Mouse (Mus musculus): ENCODE results near the gene Fam98a. TPM values are rescaled to one million over a fixed set of nuclear protein-coding genes. Genes with fewer than 3 reads are reported as not detected.

Gene Fam98a
- polyA plus RNA-seq, 1 experiment: 12.4 TPM

- no peak for TF ChIP-seq POLR2A (IDR thresholded peaks at IDR 0.05; ENCODE audit: borderline replicate concordance, extremely low read depth, low read depth, low read length)
- no peak for TF ChIP-seq CTCF (IDR thresholded peaks at IDR 0.05; ENCODE audit: insufficient read depth, low read length)
- 35% methylated on average over 5 of the region's 5 CpGs for WGBS
- H3K4me3 ChIP-seq (replicated peaks; ENCODE audit: extremely low read depth, low read depth, low read length): no peak overlapping the region
- peaks cover 3% of the 10 kb centered on the region; the same call in 1 of the 2 replicates for H3K4me1 ChIP-seq (ENCODE audit: control insufficient read depth, insufficient read depth, low read length)
- no peak for DNase-seq
These were observed 11.9 kb downstream of the Fam98a start for GRCm38 (mm10) chr17:75539841-75540240.

DNA sequence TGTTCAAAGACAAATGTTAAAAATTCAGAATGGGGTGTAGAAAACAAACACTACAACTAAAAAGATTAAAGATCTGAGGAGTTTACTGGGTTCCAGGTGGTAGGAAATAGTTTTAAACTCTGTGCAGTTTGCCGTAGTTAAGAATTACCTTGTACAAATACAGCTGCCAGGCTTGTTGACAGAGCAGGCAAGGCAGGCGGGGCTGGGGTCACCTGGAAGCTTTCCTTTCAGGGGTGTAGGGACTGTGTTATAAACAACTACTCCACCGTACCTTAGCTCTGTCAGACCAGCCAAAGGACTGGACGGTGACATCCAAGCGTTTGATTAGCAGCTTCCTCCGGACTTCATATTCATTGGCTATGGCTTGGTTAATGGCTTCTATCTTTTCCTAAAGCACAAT lies 12.6 kb downstream of the Fam98a start:
- TF ChIP-seq POLR2A (IDR thresholded peaks at IDR 0.05; ENCODE audit: borderline replicate concordance, extremely low read depth, low read depth, low read length) (no peak), CTCF (IDR thresholded peaks at IDR 0.05; ENCODE audit: insufficient read depth, low read length) (no peak)
- Histone ChIP-seq H3K4me3 (replicated peaks; ENCODE audit: extremely low read depth, low read depth, low read length) (no peak overlapping the region), H3K4me1 (ENCODE audit: control insufficient read depth, insufficient read depth, low read length) (peaks cover 3% of the 10 kb centered on the region; the same call in 1 of the 2 replicates)
- no peak for DNase-seq
- 65% methylated on average over 6 of the region's 6 CpGs for WGBS

DNA sequence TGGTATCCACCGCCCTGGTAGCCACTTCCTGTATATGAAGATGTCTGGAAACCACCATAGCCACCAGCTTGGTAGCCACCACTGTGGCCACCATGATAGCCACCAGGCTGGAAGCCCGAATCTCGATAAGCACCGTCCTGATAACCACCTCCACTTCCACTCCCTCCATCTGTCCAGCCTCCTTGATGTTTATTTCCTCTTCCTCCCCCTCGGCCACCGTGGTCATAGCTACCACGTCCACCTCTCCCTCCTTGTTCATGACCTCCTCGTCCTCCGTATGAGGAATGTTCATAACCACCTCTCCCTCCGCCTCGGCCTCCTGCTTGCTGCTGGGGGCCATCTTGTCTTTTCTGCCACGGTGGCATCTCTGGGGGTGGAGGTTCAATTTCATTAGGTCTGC lies 13.3 kb downstream of the Fam98a start:
- no peak for TF ChIP-seq POLR2A (IDR thresholded peaks at IDR 0.05; ENCODE audit: borderline replicate concordance, extremely low read depth, low read depth, low read length)
- TF ChIP-seq CTCF (IDR thresholded peaks at IDR 0.05; ENCODE audit: insufficient read depth, low read length): no peak
- Histone ChIP-seq H3K4me3 (replicated peaks; ENCODE audit: extremely low read depth, low read depth, low read length) (no peak overlapping the region), H3K4me1 (ENCODE audit: control insufficient read depth, insufficient read depth, low read length) (peaks cover 3% of the 10 kb centered on the region; the same call in 1 of the 2 replicates)
- no peak for DNase-seq
- WGBS: 60% methylated on average over 12 of the region's 12 CpGs

DNA sequence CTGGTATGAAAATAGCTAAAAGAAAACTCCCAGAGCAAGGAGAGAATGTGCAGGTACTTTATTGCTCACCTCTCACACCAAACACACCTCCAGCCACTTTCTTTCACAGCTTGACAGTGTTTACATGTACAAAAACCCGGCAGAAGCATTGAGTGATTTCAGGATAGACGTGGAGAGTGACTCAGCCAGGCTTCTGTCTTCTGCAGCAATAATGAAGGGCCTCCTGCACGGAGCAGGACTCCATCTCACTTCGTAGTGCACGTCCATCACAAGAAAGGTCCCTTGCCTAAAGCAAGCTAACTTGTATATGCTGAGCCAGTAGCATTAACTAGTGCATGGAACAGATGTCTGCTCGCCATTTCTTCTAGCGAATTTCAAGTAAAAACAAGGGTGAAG lies 14.7 kb downstream of the Fam98a start:
- 75% methylated on average over 7 of the region's 7 CpGs for WGBS
- no peak for TF ChIP-seq CTCF (IDR thresholded peaks at IDR 0.05; ENCODE audit: insufficient read depth, low read length)
- TF ChIP-seq POLR2A (IDR thresholded peaks at IDR 0.05; ENCODE audit: borderline replicate concordance, extremely low read depth, low read depth, low read length): no peak
- no peak overlapping the region for H3K4me3 ChIP-seq (replicated peaks; ENCODE audit: extremely low read depth, low read depth, low read length)
- H3K4me1 ChIP-seq (ENCODE audit: control insufficient read depth, insufficient read depth, low read length): peaks cover 3% of the 10 kb centered on the region; the same call in 1 of the 2 replicates
- no peak for DNase-seq

GRCm38 (mm10) chr17:75536396-75537049 lies 15.2 kb downstream of the Fam98a start:
- Histone ChIP-seq H3K4me1 (ENCODE audit: control insufficient read depth, insufficient read depth, low read length) (peaks cover 3% of the 10 kb centered on the region; the same call in 1 of the 2 replicates), H3K4me3 (replicated peaks; ENCODE audit: extremely low read depth, low read depth, low read length) (no peak overlapping the region)
- peak; percentile 33; the same call in 1 of the 2 replicates for TF ChIP-seq CTCF (IDR thresholded peaks at IDR 0.05; ENCODE audit: insufficient read depth, low read length)
- no peak for TF ChIP-seq POLR2A (IDR thresholded peaks at IDR 0.05; ENCODE audit: borderline replicate concordance, extremely low read depth, low read depth, low read length)
- no peak for DNase-seq
- 20% methylated on average over 6 of the region's 6 CpGs for WGBS

GRCm38 (mm10) chr17:75535612-75536011 lies 16.1 kb downstream of the Fam98a start:
- no peak for TF ChIP-seq POLR2A (IDR thresholded peaks at IDR 0.05; ENCODE audit: borderline replicate concordance, extremely low read depth, low read depth, low read length)
- no peak for TF ChIP-seq CTCF (IDR thresholded peaks at IDR 0.05; ENCODE audit: insufficient read depth, low read length)
- 92% methylated on average over 4 of the region's 4 CpGs for WGBS
- H3K4me1 ChIP-seq (ENCODE audit: control insufficient read depth, insufficient read depth, low read length): peaks cover 3% of the 10 kb centered on the region; the same call in 1 of the 2 replicates
- no peak overlapping the region for H3K4me3 ChIP-seq (replicated peaks; ENCODE audit: extremely low read depth, low read depth, low read length)
- DNase-seq: no peak

DNA sequence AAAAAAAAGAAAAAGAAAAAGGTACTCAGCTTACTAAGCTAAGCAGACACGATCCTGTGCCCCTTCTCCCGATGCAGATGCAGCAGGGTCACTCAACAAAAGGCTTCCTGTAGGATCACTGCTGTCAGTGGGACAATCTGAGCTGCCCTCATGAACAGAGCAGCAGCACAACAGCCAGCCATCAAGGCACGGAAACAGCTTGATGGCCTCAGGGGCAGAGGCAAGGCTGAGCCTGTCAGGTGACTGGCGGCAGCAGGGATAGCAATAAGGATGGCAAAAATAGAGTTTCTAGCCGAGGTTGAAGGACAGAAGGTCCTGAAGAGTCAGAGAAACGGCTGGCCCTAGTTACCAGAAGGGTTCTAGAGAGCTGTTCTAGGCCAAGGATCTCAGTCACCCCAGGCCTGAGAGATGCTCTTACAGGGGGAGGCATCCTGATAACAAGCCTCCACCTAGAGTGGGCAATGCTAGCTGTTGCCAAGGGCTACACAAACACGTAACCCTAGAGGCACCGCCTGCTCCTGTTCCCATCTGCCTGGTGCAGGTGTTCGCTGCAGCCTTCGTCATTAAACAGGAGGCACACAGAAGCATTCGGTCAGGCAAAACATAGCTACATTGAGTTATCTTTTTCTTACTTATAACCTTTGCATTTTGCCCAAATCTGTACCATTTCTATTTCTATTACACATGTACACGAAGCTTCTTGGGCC lies 17.3 kb downstream of the Fam98a start:
- H3K4me1 ChIP-seq (ENCODE audit: control insufficient read depth, insufficient read depth, low read length): no peaks in the 10 kb centered on the region
- WGBS: 71% methylated on average over 12 of the region's 12 CpGs
- TF ChIP-seq CTCF (IDR thresholded peaks at IDR 0.05; ENCODE audit: insufficient read depth, low read length): no peak
- TF ChIP-seq POLR2A (IDR thresholded peaks at IDR 0.05; ENCODE audit: borderline replicate concordance, extremely low read depth, low read depth, low read length): no peak
- no peak for DNase-seq
- no peak overlapping the region for H3K4me3 ChIP-seq (replicated peaks; ENCODE audit: extremely low read depth, low read depth, low read length)

GRCm38 (mm10) chr17:75532469-75532986 lies 19.2 kb downstream of the Fam98a start:
- Histone ChIP-seq H3K4me1 (ENCODE audit: control insufficient read depth, insufficient read depth, low read length) (no peaks in the 10 kb centered on the region), H3K4me3 (replicated peaks; ENCODE audit: extremely low read depth, low read depth, low read length) (no peak overlapping the region)
- DNase-seq: no peak
- 88% methylated on average over 6 of the region's 6 CpGs for WGBS
- TF ChIP-seq POLR2A (IDR thresholded peaks at IDR 0.05; ENCODE audit: borderline replicate concordance, extremely low read depth, low read depth, low read length): no peak
- no peak for TF ChIP-seq CTCF (IDR thresholded peaks at IDR 0.05; ENCODE audit: insufficient read depth, low read length)

- TF ChIP-seq CTCF (IDR thresholded peaks at IDR 0.05; ENCODE audit: insufficient read depth, low read length) (no peak), POLR2A (IDR thresholded peaks at IDR 0.05; ENCODE audit: borderline replicate concordance, extremely low read depth, low read depth, low read length) (no peak)
- WGBS: 96% methylated on average over 14 of the region's 14 CpGs
- Histone ChIP-seq H3K4me1 (ENCODE audit: control insufficient read depth, insufficient read depth, low read length) (no peaks in the 10 kb centered on the region), H3K4me3 (replicated peaks; ENCODE audit: extremely low read depth, low read depth, low read length) (no peak overlapping the region)
- DNase-seq: no peak
These were observed 22.4 kb downstream of the Fam98a start for GRCm38 (mm10) chr17:75529222-75529935.
